Mouse (Mus musculus) adipocyte (in vitro differentiated cells): Measurements from ENCODE around the gene Rnf19b.

ENCODE experiments used
- DNase-seq: peaks from one replicate; pipeline ENCODE4 v3.0.0-alpha.2; 2016; ENCODE audit warnings: low spot score

Gene Rnf19b

DNA sequence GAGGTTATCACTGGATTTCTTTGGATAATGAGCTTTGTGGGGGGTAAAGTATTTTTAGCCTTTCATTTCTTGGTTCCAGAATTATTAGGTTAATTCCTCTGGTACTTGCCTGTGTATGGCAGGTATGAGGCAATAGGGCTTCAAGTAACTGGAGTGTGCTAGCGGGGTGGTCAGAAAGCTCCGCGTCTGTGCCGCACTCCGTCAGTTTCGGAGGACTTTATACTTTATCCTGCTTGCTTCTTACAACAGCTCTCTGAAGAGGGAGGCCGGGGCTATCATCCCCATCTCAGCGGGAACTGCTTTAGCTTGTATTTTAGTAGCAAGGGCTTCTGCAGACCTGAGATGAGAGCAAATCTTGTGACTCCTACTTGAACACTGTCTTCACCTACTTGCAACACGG lies 21.1 kb downstream of the Rnf19b start:
- no peak for DNase-seq

DNA sequence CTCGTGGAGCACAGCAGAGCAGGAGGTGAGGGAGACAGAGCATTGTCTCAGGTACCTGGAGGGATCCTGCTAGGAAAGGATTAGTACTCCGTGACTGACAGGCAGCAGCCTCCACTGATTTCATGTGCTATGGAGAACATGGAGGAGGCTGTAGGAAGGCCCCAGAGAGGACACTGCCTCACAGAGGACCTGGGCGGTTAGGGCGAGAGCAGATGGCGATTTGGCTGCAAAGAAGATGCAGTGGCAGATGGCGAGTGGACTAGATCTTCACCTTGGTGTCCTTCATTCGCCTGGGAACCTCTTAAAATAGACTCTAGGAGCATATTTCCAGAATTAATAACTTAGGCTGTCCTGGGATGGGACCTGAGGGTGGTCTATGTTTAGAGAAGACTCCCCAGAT lies 23.0 kb downstream of the Rnf19b start:
- no peak for DNase-seq

DNA sequence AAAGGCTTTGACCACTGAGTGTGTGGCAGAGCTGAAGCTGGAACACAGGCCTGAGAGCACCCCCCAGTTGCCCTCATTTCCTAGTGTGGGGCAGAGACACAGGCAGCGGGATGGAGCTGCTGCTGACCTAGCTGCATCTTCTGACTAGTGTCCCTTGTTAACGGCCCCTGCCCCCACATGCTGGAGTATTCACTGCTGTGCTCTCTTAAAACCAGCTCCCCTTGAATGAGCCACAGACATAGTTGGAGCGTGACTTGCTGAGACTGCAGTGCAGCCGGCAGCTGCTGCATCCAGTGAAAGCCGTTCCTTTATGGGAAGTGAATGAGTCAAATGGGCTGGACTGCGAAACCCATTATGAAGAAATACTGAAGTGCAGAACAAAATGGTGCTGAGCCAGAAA lies 23.4 kb downstream of the Rnf19b start:
- peak; percentile 23 for DNase-seq

DNA sequence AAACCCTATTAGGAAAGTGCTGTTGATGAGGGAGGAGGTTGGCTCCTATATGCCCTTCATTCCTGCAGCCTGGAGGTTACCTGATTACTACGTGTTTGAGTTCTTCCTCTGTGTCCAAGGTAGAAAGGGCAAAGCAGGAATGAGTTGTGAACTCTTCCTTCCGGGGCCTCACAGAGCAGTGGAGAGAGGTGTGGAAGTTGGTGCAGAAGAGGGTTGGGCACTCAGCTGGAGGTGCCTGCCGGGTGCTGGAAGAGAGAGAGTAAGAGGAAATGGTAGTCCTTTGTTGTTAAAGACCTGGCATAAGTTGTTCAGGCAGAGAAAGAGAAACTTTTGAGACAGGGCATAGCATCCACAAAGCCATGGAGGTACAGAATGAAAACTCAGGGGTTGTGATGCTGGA lies 23.9 kb downstream of the Rnf19b start:
- DNase-seq: no peak

DNA sequence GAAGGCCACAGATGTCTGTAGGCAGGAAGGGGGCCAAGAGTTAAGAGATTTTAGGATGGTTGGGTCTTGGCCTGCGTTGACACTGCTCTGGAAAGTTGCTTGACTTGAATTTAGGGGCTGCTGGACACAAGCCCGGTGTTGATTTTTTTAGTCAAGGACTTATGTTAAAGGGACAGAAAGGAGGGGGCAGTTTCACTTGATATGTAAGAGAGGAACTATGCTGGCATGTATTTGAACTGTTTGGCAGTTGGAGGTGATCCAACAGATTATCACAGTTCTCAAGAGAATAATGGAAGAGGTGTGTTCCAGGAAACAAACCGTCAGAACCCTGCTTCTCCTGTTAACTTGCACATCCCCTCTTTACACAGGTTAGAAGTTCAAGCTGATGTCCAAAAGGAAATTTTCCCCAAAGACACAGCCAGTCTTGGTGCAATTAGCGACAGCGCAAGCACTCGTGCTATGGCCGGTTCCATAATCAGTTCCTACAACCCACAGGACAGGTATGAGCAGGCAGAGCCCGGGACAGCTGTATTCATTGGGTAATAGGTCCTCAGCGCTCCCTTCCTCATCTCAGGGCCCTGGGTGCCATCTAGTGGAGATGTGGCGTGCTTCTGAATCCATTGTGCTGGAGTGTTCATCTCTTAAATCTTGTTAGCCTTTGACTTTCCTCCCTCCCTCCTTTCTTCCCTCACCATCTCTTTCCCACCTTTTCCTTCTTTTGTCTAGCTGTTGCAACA lies 24.5 kb downstream of the Rnf19b start:
- peak; percentile 82 for DNase-seq

DNA sequence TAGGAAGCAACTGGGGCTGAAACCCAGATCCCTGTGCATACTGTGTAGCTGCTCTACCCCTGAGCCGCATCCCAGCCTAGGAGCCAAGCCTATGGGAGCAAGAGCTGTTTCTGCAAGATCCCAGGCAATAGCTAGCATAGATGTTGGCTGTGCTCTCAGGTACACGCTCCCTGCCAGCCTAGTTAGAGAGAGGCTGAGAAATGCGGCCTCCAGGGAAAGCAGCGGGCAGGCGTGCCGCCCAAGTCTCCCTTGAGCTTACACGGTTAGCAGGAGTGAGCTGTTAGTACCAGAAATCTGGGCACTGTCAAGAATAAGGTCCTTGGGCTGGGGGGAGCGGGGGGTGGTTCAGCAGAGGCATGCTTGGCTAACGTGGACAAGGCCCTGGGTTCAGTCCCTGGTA lies 26.8 kb downstream of the Rnf19b start:
- DNase-seq: no peak

DNA sequence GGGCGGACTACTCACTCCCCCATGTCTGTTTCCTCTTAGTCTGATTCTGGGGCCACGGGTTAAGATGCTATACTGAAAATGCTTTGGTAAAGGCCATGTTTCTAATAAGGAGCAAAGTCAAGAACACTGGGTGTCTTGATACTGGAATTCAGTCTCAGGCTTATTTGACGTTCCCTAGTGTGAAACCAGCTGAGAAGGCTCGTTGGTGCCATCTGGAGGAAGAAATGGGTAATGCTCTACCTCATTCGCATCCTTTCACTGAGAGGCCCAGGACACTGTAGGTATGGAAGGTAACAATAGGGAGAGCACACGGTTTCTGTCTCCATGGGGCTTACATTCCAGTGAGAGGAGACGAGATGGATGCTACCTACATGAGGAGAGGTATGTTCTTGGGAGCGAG lies 28.0 kb downstream of the Rnf19b start:
- DNase-seq: peak; percentile 76

DNA sequence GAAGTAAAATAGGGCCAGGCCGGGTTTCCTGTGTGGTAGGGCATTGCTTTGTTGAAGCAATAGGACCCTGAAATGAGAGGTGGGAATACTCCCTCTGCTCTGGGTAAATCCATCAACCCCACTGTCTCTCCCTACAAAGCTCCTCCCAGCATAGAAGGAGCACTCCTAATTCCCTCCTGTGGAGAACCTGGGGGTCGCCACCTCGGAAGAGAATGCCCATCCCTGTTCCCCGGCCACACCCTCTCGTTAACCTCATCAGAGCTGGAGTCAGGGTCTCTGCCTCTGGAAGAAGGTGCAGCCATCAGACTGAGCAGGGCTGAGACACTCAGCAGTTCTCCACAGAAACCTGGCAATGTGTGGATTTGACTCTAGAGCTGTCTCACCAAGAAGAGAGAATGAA lies 29.8 kb downstream of the Rnf19b start:
- DNase-seq: no peak

DNA sequence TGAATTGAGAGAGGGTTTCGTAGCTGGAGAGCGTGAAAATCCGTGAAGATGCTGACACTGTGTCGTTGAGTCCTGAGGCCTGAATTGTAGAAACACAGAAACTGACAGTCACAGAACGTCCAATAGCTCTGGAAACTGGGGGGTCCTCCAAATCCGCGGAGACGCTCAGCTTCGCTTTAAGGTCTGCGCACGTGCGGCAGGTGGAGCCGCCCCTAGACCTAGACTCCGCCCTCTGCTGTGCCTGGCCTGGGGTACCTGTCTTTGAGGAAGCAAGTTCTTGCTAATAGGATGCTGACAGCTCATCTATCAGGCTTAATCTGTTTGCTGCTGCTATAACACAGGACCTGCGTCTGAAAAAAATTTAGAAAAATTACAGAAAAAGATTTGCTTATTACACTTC lies 37.2 kb downstream of the Rnf19b start:
- DNase-seq: no peak

DNA sequence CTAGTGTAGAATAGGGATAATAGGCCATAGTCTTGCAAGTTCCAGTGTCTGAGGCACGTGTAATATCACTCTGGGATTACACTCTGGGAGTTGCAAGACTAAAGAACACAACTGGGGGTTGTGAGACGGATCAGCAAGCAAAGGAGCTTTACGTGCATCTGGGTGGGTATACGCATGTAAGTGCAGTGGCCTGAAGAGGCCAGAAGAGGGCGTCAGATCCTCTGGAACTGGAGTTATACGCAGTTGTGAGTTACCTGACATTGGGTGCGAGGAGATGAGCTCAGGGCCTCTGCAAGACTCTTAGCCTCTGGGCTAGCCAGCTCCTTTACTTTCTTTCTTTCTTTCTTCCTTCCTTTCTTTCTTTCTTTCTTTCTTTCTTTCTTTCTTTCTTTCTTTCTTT lies 38.9 kb downstream of the Rnf19b start:
- no peak for DNase-seq

DNA sequence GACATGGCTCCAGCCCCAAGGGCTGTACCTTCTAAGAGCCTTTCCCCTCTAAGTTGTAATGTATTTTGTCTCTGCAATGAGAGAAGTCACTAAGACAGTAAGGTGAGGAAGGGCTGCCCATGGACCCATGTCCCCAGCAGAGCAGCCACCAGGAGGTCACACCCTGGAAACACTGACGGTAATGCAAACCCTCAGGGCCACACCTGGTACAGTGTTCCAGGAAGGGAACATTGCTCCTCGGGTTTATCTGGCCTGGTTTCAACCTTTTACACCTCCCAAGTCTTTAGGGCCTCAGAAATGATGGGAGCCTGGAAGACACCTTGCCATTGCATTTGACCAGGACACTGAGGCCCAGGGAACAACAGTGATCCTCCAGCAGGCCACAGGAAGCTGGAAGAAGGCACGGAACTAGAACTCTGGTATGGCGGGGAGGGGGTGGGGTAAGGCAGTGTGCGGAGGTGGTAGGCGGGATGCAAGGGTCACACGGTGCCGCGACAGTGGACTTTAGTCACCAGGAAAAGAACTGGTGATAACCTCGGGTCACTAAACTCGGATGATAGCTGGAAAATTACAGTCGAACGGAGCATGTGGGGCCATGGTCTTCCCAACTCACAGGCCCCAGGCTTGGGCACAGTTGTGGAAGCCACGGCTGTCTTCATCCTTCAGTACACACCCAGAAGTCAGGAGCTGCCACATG lies 44.2 kb downstream of the Rnf19b start:
- no peak for DNase-seq

DNA sequence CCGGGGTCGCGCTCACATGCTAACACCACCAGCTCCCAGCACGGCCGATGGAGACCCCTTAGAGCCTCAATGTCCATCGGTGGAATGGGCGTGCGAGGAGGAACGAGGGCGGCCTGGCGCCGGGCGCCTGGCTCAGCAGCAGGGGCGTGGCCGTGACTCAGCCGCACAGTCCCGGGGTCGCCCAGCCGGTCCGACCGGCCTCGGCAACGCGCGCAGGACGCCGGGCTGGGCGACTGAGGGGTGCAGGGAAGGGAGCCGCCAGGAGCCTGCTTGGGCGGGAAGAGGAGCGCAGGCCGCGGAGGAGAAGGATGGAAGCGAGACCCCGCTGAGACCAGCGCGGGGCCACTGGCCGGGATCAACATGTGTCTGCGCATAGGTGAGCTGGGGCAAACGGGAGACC lies 47.3 kb downstream of the Rnf19b start, which contains the start of gene Tmem54:
Gene Tmem54 (plus strand): TSS at position 193 of the 400 bp plus-strand sequence.
- DNase-seq: no peak

DNA sequence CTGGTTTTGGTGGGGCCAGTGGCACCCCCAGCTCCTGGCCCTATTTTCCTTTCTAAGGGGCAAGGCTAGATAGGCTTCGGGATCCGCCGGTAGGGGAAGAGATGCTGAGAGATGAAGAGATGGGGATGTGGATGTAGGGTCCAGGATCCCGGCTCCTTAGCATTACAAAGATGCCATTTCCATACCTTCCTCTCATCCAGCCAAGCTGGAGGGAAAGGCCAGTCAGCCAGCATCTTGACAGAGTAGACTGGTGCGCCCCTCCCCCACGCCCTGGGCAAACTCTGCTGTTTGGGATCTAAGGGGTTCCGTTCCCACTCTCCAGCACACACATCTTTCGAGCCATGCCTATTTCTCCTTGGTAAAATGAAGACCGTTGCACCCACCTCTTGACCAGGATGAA lies 48.0 kb downstream of the Rnf19b start:
- no peak for DNase-seq

DNA sequence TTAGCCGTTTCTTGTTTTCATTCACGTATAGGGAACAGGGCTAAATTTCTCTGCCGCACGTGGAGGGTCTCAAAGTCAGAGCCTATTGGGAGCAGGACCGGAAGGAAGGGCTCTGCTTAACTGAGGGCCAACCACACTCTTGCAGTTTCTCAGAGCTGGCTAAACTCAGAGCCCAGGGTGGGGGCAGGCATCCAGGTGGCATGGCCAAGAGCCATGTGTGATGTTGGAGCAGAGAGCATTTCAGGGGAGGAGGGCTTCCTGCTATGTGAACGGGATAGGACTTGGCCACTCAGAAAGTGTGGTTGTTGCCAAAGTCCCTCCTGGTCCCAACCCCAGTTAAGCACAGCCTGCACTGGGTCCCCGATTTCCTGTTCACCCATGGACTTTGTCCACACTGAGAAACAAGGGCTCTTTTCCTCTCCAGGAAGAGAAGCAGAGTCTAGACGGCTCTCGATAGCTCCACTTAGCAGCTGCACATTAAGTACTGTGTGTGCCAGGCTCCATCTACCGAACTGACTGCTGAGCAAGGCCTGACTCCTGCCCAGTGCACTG lies 49.4 kb downstream of the Rnf19b start:
- DNase-seq: no peak

DNA sequence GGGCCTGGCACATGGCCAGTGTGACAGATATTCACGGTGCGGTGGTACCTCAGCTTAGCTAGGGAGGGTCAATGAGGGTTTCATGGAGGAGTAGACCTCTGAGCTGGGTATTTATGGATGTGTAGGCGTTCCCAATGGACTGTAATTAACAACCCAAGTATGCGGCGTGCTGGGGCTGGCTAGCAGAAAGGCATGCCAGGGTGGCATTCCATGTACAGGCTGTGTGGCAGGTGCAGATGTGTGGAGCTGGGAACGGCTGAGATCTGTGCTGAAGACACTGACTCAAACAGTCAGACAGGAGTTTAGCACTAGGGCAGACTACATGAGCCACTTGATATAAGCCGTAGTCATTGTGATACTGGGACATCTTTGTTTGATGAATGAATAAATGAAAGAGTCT lies 50.6 kb downstream of the Rnf19b start:
- no peak for DNase-seq

DNA sequence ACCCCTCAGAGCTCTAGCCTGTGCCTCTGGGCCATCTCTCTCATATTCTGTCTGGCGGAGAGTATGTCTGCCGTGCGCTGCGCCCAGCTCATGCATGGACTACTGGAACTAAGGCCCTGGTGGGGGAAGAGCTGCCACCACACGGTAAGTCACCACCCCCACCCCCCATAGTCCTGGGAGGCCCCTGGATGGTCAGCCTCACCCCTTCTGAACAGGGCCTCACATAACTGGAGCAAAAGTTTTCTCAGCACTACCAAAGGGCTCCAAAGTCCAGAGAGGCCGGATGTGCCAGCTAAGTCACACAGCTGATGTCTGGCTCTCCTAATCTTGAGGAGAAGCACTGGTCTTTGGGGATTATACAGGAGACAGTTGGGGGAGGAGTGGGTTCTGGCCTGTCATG lies 52.7 kb downstream of the Rnf19b start:
- DNase-seq: no peak

DNA sequence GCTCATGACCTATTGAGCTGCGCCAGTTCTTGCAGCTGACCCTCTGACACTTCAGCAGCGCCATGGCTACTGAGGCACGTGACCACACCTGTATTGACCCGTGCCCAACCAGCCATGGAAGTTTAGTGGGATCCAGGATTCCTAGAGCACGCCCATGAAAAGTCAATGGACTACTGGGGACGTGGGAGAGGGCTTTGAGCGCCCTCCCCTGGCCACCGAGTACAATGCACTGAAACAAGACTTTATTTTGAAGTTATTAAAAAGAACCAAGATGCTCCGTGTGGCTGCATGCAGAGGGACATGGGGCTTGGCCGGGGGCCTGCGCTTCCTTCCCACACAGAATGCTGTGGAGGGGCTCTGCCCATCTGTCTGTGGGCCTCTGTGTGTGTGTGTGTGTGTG lies 53.3 kb downstream of the Rnf19b start:
- DNase-seq: peak; percentile 24

DNA sequence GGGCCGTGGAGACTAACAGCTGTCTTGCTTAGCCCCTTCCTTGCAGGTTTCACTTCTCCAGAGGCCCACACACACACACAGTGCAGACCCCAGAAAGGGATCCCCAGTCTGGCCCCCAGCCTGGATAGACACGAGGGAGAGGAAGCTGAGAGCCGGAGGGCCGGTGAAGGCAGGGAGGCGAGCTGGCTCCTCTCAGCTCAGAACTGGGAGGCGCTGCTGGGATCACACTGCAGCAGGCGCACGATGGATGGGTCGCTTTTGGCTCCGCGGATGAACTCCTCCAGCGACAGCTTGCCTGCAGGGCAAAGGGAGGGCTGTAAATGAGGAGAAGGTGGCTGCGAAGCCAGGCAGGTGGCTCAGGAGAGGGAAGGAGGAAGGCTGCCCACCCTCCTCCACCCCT lies 54.2 kb downstream of the Rnf19b start:
- no peak for DNase-seq

DNA sequence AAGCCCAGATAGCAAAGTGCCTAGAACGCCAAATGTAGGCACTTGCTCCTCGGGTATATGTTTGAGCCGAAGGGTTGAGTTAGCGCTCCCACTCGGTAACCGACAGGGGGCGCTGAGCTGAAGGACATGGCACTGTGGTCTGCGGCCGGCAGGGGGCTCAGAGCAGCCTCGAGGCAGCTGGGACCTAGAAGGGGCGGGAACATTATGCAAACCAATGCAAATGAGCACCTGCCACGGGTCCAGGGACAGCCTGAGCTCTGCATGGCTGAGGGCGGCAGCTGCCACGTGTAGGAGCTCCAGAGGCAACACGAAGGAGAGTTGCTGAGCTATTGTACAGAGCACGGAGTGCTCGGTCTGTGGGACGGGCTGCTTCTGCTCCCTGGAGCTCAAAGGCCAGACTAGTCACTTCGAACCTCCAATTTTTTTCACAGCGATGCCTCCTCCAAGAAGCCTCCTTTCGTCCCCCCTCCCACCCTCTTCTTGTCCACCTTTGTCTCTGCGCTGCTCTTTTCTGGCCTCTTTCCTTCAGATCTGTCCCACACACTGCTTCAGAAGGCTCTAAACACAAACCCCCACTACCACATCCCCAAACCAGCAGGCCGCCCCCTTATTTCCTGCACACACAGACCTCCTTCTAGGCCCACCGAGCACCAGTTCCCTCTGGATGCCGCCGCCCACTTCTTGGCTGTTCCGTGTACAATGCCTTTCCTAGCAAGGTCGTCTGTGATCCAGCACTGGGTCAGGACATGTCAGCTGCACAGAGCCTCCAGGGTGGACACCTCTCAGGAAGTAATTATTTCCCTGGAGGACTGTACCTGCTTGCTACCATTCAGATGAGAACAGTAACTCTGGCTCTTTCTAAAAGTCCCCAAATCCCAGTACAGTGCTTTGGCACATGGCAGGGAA lies 55.3 kb downstream of the Rnf19b start:
- DNase-seq: no peak

DNA sequence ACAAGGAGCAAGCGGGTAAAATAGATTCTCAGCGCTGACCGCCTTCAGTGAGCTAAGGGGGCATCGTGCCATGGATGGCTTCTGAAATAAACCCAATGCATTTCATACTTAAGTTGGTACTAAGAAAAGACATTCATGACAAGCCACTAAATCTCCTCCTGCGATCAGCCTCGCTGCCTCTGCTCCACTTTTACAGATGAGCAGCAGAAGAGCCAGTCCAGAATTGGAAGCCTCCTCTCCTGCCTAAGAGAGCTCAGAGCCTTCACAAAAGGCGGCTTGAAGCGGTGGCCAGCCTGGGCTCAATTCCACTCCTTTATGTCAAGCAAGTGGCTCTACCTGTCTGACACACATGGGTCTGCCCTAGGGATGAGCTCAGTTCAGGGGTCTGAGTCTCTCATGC lies 58.6 kb downstream of the Rnf19b start:
- no peak for DNase-seq

DNA sequence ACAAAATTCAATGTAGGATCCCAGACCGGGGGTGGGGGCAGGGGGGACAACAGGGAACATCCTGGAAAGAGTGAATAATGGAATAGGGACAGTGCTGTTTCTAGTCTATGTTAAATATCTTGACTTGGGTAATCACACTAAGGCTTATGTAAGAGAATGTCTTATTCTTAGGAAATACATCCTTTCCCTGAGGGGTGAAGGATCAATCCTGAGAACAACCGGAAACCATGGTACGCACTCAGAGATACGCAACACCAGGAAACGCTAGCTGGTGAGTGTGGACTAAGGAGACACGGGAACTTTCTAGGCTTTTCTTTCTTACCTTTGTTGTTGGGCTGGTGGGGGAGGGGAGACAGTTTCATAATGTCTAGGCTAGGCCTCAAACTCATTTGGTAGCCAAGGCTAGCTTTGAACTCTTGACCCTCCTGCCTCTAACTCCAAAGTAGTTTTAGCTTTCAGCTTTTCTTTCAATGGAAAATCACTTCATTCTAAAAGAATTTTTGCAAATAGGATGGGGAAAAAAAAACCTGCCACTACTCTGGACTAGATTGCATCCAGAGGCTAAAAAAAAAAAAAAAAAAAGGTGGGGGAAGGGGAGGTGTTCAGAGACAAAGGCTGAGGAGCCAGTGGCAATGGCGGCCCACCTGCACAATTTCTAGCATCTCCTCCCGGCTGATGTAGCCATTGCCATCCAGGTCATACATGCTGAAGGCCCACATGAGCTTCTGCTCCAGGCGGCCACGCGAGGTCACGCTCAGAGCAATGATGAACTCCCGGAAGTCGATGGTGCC lies 59.8 kb downstream of the Rnf19b start:
- no peak for DNase-seq

DNA sequence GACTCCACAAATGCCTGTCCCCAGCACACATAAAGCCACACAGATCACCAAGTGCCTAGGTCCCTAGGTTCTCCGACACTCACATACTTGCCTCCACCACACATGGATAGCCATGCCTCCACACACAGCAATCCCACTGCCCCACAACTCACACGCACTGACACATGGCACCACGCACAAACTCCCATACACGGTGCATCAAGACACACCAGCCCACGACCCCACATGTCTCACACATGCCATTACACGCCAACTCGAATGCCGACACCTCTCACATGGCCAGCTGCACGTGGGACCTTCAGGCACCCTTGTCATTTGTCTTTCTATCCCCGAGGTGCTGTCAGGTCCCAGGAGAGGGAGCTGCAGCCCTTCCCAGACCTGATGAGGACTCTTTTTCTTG lies 61.6 kb downstream of the Rnf19b start:
- no peak for DNase-seq
